Mouse (Mus musculus): ENCODE measurements around the gene Ksr2. TPM values are rescaled to one million over a fixed set of nuclear protein-coding genes. Genes with fewer than 3 reads are reported as not detected.

Ksr2 gene
- total and polyA plus RNA-seq, 3 experiments: not detected

DNA sequence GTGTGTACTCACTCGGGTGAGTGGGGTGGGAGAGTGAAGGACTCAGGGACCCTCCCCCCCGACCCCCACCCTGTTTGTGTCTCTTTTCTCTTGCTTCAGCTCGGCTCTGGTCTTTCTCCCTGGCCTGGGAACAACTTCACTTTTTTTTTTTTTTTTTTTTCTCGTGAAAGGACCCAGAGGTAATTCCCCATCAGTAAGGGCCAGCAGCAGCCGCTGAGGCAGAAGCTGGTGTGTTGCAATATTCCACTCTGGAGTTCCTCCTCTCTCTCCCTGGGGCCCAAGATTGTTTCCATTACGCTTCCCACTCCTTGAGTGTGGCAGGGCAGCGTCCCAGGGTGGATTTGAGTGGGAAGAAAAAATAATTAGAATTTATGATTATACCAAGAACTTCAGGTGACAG lies 72.3 kb downstream of the Ksr2 start:
- Histone ChIP-seq H3K27me3 (ENCODE audit: control insufficient read depth in 1 of 2, insufficient read depth in 2 of 2, low read length in 2 of 2) (no peaks in the 10 kb centered on the region), H3K9ac (ENCODE audit: control insufficient read depth, low read depth, low read length, poor library complexity, severe bottlenecking) (no peak overlapping the region), H3K79me2 (ENCODE audit: control insufficient read depth, insufficient read depth, low read length, poor library complexity) (no peaks in the 10 kb centered on the region), H3K4me1 (ENCODE audit: control insufficient read depth in 1 of 2, insufficient read depth in 2 of 2, low read length in 2 of 2) (no peaks in the 10 kb centered on the region), H3K27ac (ENCODE audit: control insufficient read depth, low read depth, low read length) (no peak overlapping the region), H3K36me3 (ENCODE audit: control insufficient read depth in 1 of 2, insufficient read depth in 2 of 2, low read length in 2 of 2) (no peaks in the 10 kb centered on the region), H3K4me3 (ENCODE audit: control insufficient read depth in 1 of 2, insufficient read depth in 1 of 2, low read depth in 2 of 2, low read length in 2 of 2) (no peak overlapping the region), H3K9me3 (replicated peaks; ENCODE audit: insufficient read depth, low read length) (no peaks in the 10 kb centered on the region)
- DNase-seq (ENCODE audit: low read depth, low spot score): no peak
- TF ChIP-seq MAFK (IDR thresholded peaks at IDR 0.05; ENCODE audit: borderline replicate concordance, low read depth, low read length) (no peak), HCFC1 (IDR thresholded peaks at IDR 0.05; ENCODE audit: low read depth, low read length) (no peak), UBTF (IDR thresholded peaks at IDR 0.05; ENCODE audit: borderline replicate concordance, insufficient read depth, low read depth, low read length) (no peak), GABPA (IDR thresholded peaks at IDR 0.05; ENCODE audit: low read depth, low read length) (no peak), CTCF (IDR thresholded peaks at IDR 0.05 in 2 of 3, conservative IDR thresholded peaks at IDR 0.05 in 1 of 3; ENCODE audit: control insufficient read depth in 1 of 3, insufficient read depth in 1 of 3, low read depth in 2 of 3, low read length in 3 of 3, poor library complexity in 1 of 3, severe bottlenecking in 1 of 3) (no peak), MAZ (IDR thresholded peaks at IDR 0.05; ENCODE audit: low read depth, low read length) (no peak), RAD21 (IDR thresholded peaks at IDR 0.05; ENCODE audit: low read depth, low read length) (no peak), USF1 (IDR thresholded peaks at IDR 0.05; ENCODE audit: low read depth, low read length) (no peak), RCOR1 (IDR thresholded peaks at IDR 0.05; ENCODE audit: low read depth, low read length) (no peak)

DNA sequence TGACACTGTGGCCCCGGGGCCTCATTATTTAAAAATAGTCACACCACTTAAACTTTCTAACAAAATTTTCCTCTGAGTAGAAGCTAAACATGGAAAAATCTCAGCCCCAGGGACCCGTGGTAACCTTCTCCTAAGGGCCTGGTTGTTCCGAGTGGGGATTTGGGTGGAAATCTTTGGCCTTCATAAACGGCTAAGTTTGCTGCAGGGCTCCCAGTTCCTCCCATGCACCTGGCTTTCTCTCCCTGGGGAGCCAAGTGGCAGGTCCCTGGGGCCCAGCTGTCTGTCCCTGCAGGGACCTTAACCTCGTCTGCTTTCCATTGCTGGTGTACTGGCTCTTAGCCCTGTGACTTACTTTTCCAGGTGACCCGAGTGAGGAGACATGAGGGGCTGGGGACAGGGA lies 74.4 kb downstream of the Ksr2 start:
- Histone ChIP-seq H3K9ac (ENCODE audit: control insufficient read depth, low read depth, low read length, poor library complexity, severe bottlenecking) (no peak overlapping the region), H3K4me1 (ENCODE audit: control insufficient read depth in 1 of 2, insufficient read depth in 2 of 2, low read length in 2 of 2) (no peaks in the 10 kb centered on the region), H3K27ac (ENCODE audit: control insufficient read depth, low read depth, low read length) (no peak overlapping the region), H3K9me3 (replicated peaks; ENCODE audit: insufficient read depth, low read length) (no peaks in the 10 kb centered on the region), H3K4me3 (ENCODE audit: control insufficient read depth in 1 of 2, insufficient read depth in 1 of 2, low read depth in 2 of 2, low read length in 2 of 2) (no peak overlapping the region), H3K79me2 (ENCODE audit: control insufficient read depth, insufficient read depth, low read length, poor library complexity) (no peaks in the 10 kb centered on the region), H3K36me3 (ENCODE audit: control insufficient read depth in 1 of 2, insufficient read depth in 2 of 2, low read length in 2 of 2) (no peaks in the 10 kb centered on the region), H3K27me3 (ENCODE audit: control insufficient read depth in 1 of 2, insufficient read depth in 2 of 2, low read length in 2 of 2) (no peaks in the 10 kb centered on the region)
- DNase-seq (ENCODE audit: low read depth, low spot score): no peak
- TF ChIP-seq NELFE (IDR thresholded peaks at IDR 0.05; ENCODE audit: low read depth, low read length) (no peak), MAX (IDR thresholded peaks at IDR 0.05; ENCODE audit: low read length) (no peak), KAT2A (conservative IDR thresholded peaks at IDR 0.05; ENCODE audit: low read depth, low read length) (no peak), TBP (IDR thresholded peaks at IDR 0.05; ENCODE audit: low read depth, low read length) (no peak), ETS1 (IDR thresholded peaks at IDR 0.05; ENCODE audit: low read depth, low read length) (no peak), TCF12 (IDR thresholded peaks at IDR 0.05; ENCODE audit: low read depth, low read length) (no peak), CTCF (IDR thresholded peaks at IDR 0.05 in 2 of 3, conservative IDR thresholded peaks at IDR 0.05 in 1 of 3; ENCODE audit: control insufficient read depth in 1 of 3, insufficient read depth in 1 of 3, low read depth in 2 of 3, low read length in 3 of 3, poor library complexity in 1 of 3, severe bottlenecking in 1 of 3) (no peak), POLR2AphosphoS2 (IDR thresholded peaks at IDR 0.05; ENCODE audit: low read length) (no peak), NRF1 (IDR thresholded peaks at IDR 0.05; ENCODE audit: insufficient read depth, low read depth, low read length, poor library complexity, severe bottlenecking) (no peak), SIN3A (IDR thresholded peaks at IDR 0.05; ENCODE audit: low read length) (no peak), EP300 (IDR thresholded peaks at IDR 0.05; ENCODE audit: low read depth in 1 of 2, low read length in 2 of 2) (no peak)
